Mouse (Mus musculus): ENCODE measurements around the gene Skint10. TPM values are rescaled to one million over a fixed set of nuclear protein-coding genes. Genes with fewer than 3 reads are reported as not detected.

The Skint10 gene
- not detected in 2 replicates for polyA plus RNA-seq (2014; fragmentation: Nextera tagmentation; extraction: Ambion mirVana)

GRCm38 (mm10) chr4:112774766-112775165 lies at the start of gene Skint10:
Gene Skint10 (minus strand): TSS chr4:112774866.
- no peaks in the 10 kb centered on the region for H3K4me1 ChIP-seq (replicated peaks; ENCODE audit: control insufficient read depth, insufficient read depth, low read length)
- H3K4me2 ChIP-seq, result no peak within 1 kb of the TSS
- H3K9me3 ChIP-seq (ENCODE audit: control insufficient read depth, low read length), result no peaks in the 10 kb centered on the region
- ATAC-seq (replicated peaks; ENCODE audit: low FRiP score) (no peak), DNase-seq (ENCODE audit: low spot score) (no peak)
- no peak within 1 kb of the TSS for H3K9ac ChIP-seq (ENCODE audit: low read depth, low read length)
- WGBS, result 70% methylated on average over 1 of the region's 1 CpGs
- no peak within 1 kb of the TSS for H3K27ac ChIP-seq (ENCODE audit: low read depth, low read length)
- no peaks in the 10 kb centered on the region for H3K36me3 ChIP-seq (ENCODE audit: control insufficient read depth, insufficient read depth, low read length)
- H3K4me3 ChIP-seq (ENCODE audit: low read depth, low read length), result no peak within 1 kb of the TSS
- H3K27me3 ChIP-seq (replicated peaks; ENCODE audit: control insufficient read depth, insufficient read depth, low read length), result no peaks in the 10 kb centered on the region

- Histone ChIP-seq H3K4me3 (ENCODE audit: low read depth, low read length) (no peak overlapping the region), H3K36me3 (ENCODE audit: control insufficient read depth, insufficient read depth, low read length) (no peaks in the 10 kb centered on the region), H3K9ac (ENCODE audit: low read depth, low read length) (no peak overlapping the region), H3K9me3 (ENCODE audit: control insufficient read depth, low read length) (peaks cover 3% of the 10 kb centered on the region), H3K27ac (ENCODE audit: low read depth, low read length) (no peak overlapping the region), H3K4me2 (no peak overlapping the region), H3K27me3 (replicated peaks; ENCODE audit: control insufficient read depth, insufficient read depth, low read length) (no peaks in the 10 kb centered on the region), H3K4me1 (replicated peaks; ENCODE audit: control insufficient read depth, insufficient read depth, low read length) (no peaks in the 10 kb centered on the region)
- 0% methylated on average over 1 of the region's 1 CpGs for WGBS
- no peak for DNase-seq (ENCODE audit: low spot score)
- no peak for ATAC-seq (replicated peaks; ENCODE audit: low FRiP score)
Observed at GRCm38 (mm10) chr4:112790646-112791045, 16.0 kb upstream of the Skint10 start.

Other genes with a start within 250 kb of the Skint10 start
- not detected in 2 replicates for gene Skint2, start 217.7 kb downstream of the Skint10 start, polyA plus RNA-seq (2014; fragmentation: Nextera tagmentation; extraction: Ambion mirVana)